Mouse (Mus musculus): ENCODE measurements around the gene Fbxo21. TPM values are rescaled to one million over a fixed set of nuclear protein-coding genes. Genes with fewer than 3 reads are reported as not detected.
A peak's percentile ranks its signal among the peaks of the same experiment; 100 is the strongest.

Gene Fbxo21
- polyA plus RNA-seq, 1 experiment from 2014 or later: 80.2 TPM

DNA sequence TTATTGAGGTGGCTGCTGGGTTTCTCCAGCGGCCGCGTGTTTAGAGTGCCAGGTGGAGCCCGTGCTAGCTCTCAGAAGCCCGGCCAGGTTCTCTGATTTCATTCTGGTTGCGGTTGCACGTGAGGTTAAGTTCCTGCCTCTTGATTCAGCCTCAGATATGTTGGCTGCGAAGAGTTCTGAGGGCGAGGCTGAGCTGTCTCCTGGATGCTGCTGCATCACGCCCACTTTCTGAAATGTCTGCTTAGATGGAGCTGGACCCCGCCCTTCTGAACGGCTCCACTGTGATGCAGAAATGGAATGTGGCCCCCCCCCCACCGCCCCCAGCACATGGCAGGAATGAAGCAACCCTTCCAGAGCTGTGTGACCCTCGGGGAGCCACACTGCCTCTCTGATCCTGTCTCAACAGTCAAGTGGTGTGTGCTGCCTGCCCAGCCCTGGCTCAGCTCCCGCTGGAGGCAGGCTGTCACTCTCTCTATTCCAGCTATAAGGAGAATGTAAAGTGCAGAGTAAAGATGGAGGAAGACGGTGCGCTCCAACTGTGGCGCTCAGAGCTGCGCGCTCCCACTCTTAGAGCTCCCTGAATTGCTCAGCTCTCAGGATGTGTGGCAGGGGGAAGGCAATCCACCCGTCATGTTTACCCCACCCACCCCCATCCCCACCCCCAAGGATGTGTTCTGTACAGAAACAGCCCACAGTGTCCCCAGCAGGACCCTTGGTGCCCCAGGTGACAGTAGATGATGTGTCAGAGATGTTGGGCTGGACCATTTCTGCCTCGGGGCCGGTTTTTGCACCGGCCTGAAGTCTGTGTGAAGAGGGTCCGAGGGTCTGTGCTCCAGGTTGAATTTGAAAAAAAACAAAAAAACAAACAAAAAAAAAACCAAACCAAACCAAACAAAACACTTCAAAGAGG is 60.6 kb downstream of the Fbxo21 start:
- H3K4me2 ChIP-seq (replicated peaks; ENCODE audit: low read depth, low read length): peak overlapping the region; percentile 20
- no peaks in the 10 kb centered on the region for H3K9me3 ChIP-seq (ENCODE audit: control insufficient read depth, low read length)
- H3K9ac ChIP-seq (ENCODE audit: low read depth, low read length): no peak overlapping the region
- no peaks in the 10 kb centered on the region for H3K27me3 ChIP-seq (ENCODE audit: control insufficient read depth, insufficient read depth, low read length)
- no peak for DNase-seq (ENCODE audit: low spot score)
- ATAC-seq (ENCODE audit: low FRiP score): peak; percentile 40; the same call in 1 of the 2 replicates
- H3K4me3 ChIP-seq (ENCODE audit: low read depth, low read length): no peak overlapping the region
- H3K36me3 ChIP-seq (ENCODE audit: control insufficient read depth, insufficient read depth, low read length): no peaks in the 10 kb centered on the region
- no peak overlapping the region; the same call in 1 of the 2 replicates for H3K27ac ChIP-seq (ENCODE audit: low read depth, low read length)
- 41% methylated on average over 25 of the region's 25 CpGs for WGBS
- no peaks in the 10 kb centered on the region for H3K4me1 ChIP-seq (replicated peaks; ENCODE audit: control insufficient read depth, insufficient read depth, low read length)

DNA sequence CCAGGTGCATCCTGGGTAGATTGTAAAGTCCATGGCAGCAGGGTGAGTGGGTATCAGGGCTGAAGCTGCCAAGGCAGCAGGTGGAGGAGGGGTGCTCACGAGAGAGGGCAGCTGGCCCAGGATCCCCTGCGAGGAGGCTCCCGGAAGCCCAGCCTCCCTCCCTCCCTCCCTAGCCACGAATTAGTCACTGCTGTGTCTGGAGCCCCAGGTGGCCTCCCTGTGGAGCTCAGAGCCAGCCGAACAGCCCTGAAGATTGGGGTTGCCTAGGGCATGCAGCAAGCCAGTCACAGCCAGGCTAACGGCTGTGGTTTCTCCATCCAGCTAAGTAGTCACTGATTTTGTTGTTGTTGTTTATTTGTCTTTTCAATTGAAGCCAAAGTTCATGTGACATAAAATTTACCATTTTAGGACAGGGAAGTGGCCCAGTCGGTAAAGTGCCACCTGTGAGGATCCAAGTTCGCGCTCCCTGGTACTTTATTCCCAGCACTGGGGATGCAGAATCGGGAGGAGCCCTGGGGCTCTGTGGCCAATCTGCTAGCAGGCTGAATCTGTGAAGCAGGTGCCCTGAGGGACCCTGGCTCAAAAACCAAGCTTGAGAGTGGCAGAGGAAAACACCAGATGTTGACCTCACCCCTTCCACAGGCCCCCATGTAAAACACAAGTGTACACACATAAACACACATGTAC is 61.4 kb downstream of the Fbxo21 start:
- no peaks in the 10 kb centered on the region for H3K4me1 ChIP-seq (replicated peaks; ENCODE audit: control insufficient read depth, insufficient read depth, low read length)
- H3K9ac ChIP-seq (ENCODE audit: low read depth, low read length): no peak overlapping the region
- H3K4me2 ChIP-seq (replicated peaks; ENCODE audit: low read depth, low read length): 0 out of 2 replicates have a peak overlapping the region, but pooled peaks have one; percentile 20
- H3K36me3 ChIP-seq (ENCODE audit: control insufficient read depth, insufficient read depth, low read length): no peaks in the 10 kb centered on the region
- H3K4me3 ChIP-seq (ENCODE audit: low read depth, low read length): no peak overlapping the region
- H3K9me3 ChIP-seq (ENCODE audit: control insufficient read depth, low read length): no peaks in the 10 kb centered on the region
- H3K27me3 ChIP-seq (ENCODE audit: control insufficient read depth, insufficient read depth, low read length): no peaks in the 10 kb centered on the region
- peak; percentile 80 for ATAC-seq (ENCODE audit: low FRiP score)
- 0 out of 2 replicates have a peak overlapping the region, but pooled peaks have one; percentile 24 for H3K27ac ChIP-seq (ENCODE audit: low read depth, low read length)
- WGBS: 11% methylated on average over 10 of the region's 10 CpGs
- DNase-seq (ENCODE audit: low spot score): peak; percentile 68

DNA sequence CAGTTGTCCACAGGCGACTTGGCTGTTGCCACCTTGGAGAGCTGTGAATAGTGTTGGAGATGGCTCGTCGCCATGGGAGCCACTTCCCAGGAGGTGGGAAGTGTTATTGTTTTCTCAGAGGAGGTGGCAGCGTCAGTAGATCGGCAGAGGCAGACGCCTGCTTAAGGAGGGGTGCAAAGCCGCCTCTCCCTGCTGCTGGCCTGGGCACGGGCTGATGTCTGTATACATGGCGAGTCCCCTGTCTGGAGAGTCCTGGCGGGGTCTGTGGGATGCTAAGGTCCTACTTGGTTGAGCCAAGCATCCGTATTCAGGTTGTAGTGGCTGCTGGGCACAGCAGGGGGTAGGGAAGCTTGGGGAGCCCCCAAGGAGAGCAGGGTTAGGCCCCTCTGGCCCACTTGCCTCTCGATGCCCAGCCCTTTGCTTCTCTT is 62.7 kb downstream of the Fbxo21 start:
- WGBS: 26% methylated on average over 12 of the region's 12 CpGs
- no peak for ATAC-seq (ENCODE audit: low FRiP score)

DNA sequence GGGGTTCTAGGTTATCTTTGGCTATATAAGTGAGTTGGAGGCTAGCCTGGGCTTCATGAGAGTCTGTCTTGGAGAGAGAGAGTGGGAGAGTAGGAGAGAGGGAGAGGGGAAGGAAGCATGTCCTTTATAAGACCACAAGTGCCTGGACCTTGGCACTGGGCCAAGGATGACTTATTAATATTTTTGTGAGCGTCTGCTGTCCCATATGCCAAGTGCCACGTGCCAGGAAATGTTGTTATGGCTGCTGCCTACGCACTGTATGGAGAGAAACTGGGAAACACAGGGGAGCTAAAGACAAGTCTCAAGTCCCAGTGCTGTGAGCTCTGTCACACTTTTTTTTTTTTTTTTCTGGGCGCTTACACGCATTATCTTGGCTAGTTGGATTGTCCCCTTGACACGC is 66.1 kb downstream of the Fbxo21 start:
- no peaks in the 10 kb centered on the region for H3K9me3 ChIP-seq (ENCODE audit: control insufficient read depth, low read length)
- H3K36me3 ChIP-seq (ENCODE audit: control insufficient read depth, insufficient read depth, low read length): no peaks in the 10 kb centered on the region
- H3K4me3 ChIP-seq (ENCODE audit: low read depth, low read length): no peak overlapping the region
- 92% methylated on average over 6 of the region's 6 CpGs for WGBS
- no peaks in the 10 kb centered on the region for H3K4me1 ChIP-seq (replicated peaks; ENCODE audit: control insufficient read depth, insufficient read depth, low read length)
- no peak overlapping the region for H3K9ac ChIP-seq (ENCODE audit: low read depth, low read length)
- no peak overlapping the region for H3K4me2 ChIP-seq (replicated peaks; ENCODE audit: low read depth, low read length)
- H3K27ac ChIP-seq (ENCODE audit: low read depth, low read length): no peak overlapping the region
- no peak for DNase-seq (ENCODE audit: low spot score)
- no peaks in the 10 kb centered on the region for H3K27me3 ChIP-seq (ENCODE audit: control insufficient read depth, insufficient read depth, low read length)
- ATAC-seq (ENCODE audit: low FRiP score): no peak

More for the DNA sequence above, 62.7 kb downstream of the Fbxo21 start:
- Histone ChIP-seq H3K4me1 (replicated peaks; ENCODE audit: control insufficient read depth, insufficient read depth, low read length) (no peaks in the 10 kb centered on the region), H3K4me2 (replicated peaks; ENCODE audit: low read depth, low read length) (no peak overlapping the region), H3K27ac (ENCODE audit: low read depth, low read length) (no peak overlapping the region), H3K9ac (ENCODE audit: low read depth, low read length) (no peak overlapping the region), H3K27me3 (ENCODE audit: control insufficient read depth, insufficient read depth, low read length) (no peaks in the 10 kb centered on the region), H3K9me3 (ENCODE audit: control insufficient read depth, low read length) (no peaks in the 10 kb centered on the region), H3K36me3 (ENCODE audit: control insufficient read depth, insufficient read depth, low read length) (no peaks in the 10 kb centered on the region), H3K4me3 (ENCODE audit: low read depth, low read length) (no peak overlapping the region)
- DNase-seq (ENCODE audit: low spot score): no peak

DNA sequence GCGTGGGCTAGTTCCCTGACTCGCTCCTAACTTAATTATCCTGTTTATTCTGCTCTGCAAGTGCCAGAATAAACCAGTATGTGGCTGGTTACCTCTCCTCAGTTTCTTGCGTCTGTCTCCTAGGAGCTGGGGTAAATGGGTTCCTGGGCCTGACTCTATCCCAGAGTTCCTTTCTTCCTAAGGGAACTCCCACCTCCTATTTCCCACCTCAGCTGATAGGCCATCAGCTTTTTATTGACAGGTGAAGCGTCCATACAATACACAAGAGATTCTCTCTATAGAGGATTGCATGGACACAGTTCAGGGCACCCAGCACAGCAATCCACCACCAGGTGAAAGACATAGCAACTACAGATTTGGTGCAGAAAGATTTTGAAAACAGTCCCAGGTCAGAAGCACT is 67.2 kb downstream of the Fbxo21 start:
- Histone ChIP-seq H3K36me3 (ENCODE audit: control insufficient read depth, insufficient read depth, low read length) (no peaks in the 10 kb centered on the region), H3K27ac (ENCODE audit: low read depth, low read length) (no peak overlapping the region), H3K4me3 (ENCODE audit: low read depth, low read length) (no peak overlapping the region), H3K4me1 (replicated peaks; ENCODE audit: control insufficient read depth, insufficient read depth, low read length) (no peaks in the 10 kb centered on the region), H3K4me2 (replicated peaks; ENCODE audit: low read depth, low read length) (no peak overlapping the region), H3K27me3 (ENCODE audit: control insufficient read depth, insufficient read depth, low read length) (no peaks in the 10 kb centered on the region), H3K9me3 (ENCODE audit: control insufficient read depth, low read length) (no peaks in the 10 kb centered on the region), H3K9ac (ENCODE audit: low read depth, low read length) (no peak overlapping the region)
- DNase-seq (ENCODE audit: low spot score): no peak
- WGBS: 83% methylated on average over 4 of the region's 4 CpGs
- no peak for ATAC-seq (ENCODE audit: low FRiP score)

DNA sequence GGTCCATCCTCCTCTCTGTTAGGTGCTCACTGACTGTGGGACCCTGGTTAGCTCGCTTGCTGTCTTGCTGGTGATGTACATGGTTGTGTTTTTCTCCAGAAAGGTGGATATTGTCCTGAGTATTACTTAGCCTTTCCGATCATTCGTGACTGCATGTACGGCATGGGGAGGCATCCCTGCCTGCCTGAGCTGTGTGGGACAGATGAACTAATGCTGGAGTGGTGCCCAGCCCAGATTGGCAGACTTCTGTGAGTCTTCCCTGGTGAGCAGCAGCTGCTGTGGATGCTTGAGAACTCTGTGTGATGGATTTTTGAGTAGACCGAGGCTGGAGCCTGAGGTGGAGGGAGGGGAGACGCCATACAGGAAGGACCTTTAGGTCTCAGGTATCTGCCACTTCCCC is 68.4 kb downstream of the Fbxo21 start:
- DNase-seq (ENCODE audit: low spot score) (no peak), ATAC-seq (ENCODE audit: low FRiP score) (no peak)
- Histone ChIP-seq H3K27me3 (ENCODE audit: control insufficient read depth, insufficient read depth, low read length) (no peaks in the 10 kb centered on the region), H3K27ac (ENCODE audit: low read depth, low read length) (no peak overlapping the region), H3K36me3 (ENCODE audit: control insufficient read depth, insufficient read depth, low read length) (no peaks in the 10 kb centered on the region), H3K4me2 (replicated peaks; ENCODE audit: low read depth, low read length) (no peak overlapping the region), H3K9ac (ENCODE audit: low read depth, low read length) (no peak overlapping the region), H3K9me3 (ENCODE audit: control insufficient read depth, low read length) (no peaks in the 10 kb centered on the region), H3K4me3 (ENCODE audit: low read depth, low read length) (no peak overlapping the region), H3K4me1 (replicated peaks; ENCODE audit: control insufficient read depth, insufficient read depth, low read length) (no peaks in the 10 kb centered on the region)
- WGBS: 93% methylated on average over 6 of the region's 6 CpGs

DNA sequence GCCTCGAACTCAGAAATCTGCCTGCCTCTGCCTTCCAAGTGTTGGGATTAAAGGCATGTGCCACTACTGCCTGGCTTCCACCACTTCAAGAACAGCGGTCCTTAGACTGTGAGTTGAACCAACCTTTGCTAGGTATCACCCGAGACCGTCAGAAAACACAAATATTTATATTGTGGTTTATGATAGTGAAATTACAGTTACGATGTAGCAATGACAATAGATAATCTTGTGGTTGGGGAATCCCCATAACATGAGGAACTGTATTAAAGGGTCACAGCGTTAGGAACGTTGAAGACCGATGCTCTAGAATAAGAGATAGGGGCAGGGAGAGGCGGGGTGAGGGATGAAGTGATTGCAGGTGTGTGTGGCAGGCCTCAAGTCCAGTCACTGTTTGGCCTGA is 68.9 kb downstream of the Fbxo21 start:
- ATAC-seq (ENCODE audit: low FRiP score): no peak
- Histone ChIP-seq H3K36me3 (ENCODE audit: control insufficient read depth, insufficient read depth, low read length) (no peaks in the 10 kb centered on the region), H3K9ac (ENCODE audit: low read depth, low read length) (no peak overlapping the region), H3K4me2 (replicated peaks; ENCODE audit: low read depth, low read length) (no peak overlapping the region), H3K4me1 (replicated peaks; ENCODE audit: control insufficient read depth, insufficient read depth, low read length) (no peaks in the 10 kb centered on the region), H3K27ac (ENCODE audit: low read depth, low read length) (no peak overlapping the region), H3K4me3 (ENCODE audit: low read depth, low read length) (no peak overlapping the region), H3K27me3 (ENCODE audit: control insufficient read depth, insufficient read depth, low read length) (no peaks in the 10 kb centered on the region), H3K9me3 (ENCODE audit: control insufficient read depth, low read length) (no peaks in the 10 kb centered on the region)
- DNase-seq (ENCODE audit: low spot score): no peak
- WGBS: 92% methylated on average over 9 of the region's 9 CpGs

DNA sequence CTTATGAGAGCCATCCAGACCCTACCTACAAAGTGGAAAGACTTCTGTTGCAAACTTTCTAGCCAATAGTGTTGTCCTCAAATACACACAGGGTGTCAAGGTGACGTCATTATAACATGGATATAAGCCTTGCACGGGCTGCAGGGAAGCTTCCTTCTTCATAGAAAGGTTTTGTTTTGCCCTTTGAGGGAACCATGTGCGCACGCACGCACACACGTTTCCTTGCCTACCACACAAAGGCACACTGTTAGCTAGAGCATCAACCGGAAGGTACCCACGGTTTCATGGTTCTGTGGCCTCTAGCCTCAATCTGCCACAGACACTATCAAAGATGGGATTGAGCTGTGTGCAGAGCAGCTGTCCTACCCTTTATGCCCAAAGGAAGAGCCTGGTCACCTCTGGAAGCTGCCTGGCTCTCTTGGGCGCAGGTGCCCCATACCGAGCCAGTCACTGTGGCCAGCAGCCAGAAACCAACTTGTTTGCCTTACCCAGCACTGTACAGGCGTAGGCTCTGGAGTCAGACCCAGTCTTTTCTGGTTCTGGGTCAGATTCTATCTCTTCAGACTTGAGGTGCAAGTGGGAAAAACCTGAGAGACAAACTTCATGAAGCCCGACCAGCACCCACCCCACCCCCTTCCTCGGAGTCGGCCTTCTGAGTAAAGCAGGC is 70.7 kb downstream of the Fbxo21 start:
- H3K9me3 ChIP-seq (ENCODE audit: control insufficient read depth, low read length): no peaks in the 10 kb centered on the region
- H3K27me3 ChIP-seq (ENCODE audit: control insufficient read depth, insufficient read depth, low read length): no peaks in the 10 kb centered on the region
- ATAC-seq (ENCODE audit: low FRiP score) (no peak), DNase-seq (ENCODE audit: low spot score) (no peak)
- no peak overlapping the region for H3K9ac ChIP-seq (ENCODE audit: low read depth, low read length)
- WGBS: 89% methylated on average over 14 of the region's 14 CpGs
- H3K36me3 ChIP-seq (ENCODE audit: control insufficient read depth, insufficient read depth, low read length): no peaks in the 10 kb centered on the region
- H3K4me2 ChIP-seq (replicated peaks; ENCODE audit: low read depth, low read length): no peak overlapping the region
- no peak overlapping the region for H3K4me3 ChIP-seq (ENCODE audit: low read depth, low read length)
- no peak overlapping the region for H3K27ac ChIP-seq (ENCODE audit: low read depth, low read length)
- no peaks in the 10 kb centered on the region for H3K4me1 ChIP-seq (replicated peaks; ENCODE audit: control insufficient read depth, insufficient read depth, low read length)
